Mouse (Mus musculus): ENCODE results near the gene Lrfn1.

- TF ChIP-seq EP300 (optimal IDR thresholded peaks at IDR 0.05) (no peak), CTCF (IDR thresholded peaks at IDR 0.05; ENCODE audit: low read depth) (no peak)
These were observed 13.8 kb upstream of the Lrfn1 start for GRCm38 (mm10) chr7:28437964-28438363.
